Mouse (Mus musculus): ENCODE measurements around the gene Mast4.

The Mast4 gene

DNA sequence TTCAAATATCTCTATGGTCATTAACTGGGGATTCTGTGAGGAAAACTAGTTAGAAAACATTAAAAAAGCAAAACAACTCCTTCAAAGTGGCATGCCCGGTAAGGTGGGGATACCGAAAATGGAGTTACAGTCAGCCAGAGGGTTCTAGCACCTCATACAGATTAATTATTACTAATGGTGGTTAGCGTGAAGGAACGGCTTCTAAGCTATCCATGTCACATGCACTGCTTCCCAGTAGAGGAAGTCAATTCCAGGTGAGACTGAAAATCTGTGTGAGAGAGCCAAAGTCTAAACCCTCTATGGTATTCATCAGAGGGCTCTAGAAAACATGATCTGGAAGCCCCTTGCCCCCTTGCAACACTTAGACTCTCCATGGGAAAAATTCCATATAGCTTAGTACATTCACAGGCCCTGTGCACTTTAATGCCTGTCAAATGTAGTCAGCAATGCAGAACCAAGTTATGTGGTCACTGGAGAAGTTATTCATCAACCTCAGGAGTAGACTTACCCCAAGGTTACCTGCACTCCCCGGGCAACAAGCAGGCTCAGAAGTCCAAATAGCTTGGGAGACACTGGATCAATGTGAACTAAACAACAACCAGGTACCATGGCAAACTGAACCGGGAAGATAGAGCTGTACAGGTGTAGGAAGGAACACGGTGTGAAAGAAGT is 96.1 kb downstream of the Mast4 start:
- in situ Hi-C loops (cut with MseI, MboI) = no loop called here

DNA sequence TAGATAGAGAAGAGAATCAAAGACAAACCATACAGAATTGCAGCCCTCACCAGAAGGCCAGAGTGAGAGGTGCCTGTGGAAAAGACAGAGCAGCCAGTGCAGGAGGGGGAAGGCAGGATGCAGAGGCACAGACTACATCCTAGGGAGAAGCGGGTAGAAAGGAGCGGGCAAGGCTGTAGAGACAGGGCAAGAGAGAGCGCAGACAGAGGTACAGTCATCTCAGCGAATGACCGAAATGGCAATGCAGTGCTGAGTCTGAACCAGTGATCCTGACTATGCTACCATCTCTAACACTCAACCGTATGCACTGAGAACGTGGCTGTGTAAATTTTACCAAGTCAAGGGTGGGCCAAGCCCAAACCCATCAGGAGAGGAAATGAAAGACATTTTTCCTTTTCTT is 102.1 kb downstream of the Mast4 start:
- in situ Hi-C loops (cut with MseI, MboI) = no loop called here

DNA sequence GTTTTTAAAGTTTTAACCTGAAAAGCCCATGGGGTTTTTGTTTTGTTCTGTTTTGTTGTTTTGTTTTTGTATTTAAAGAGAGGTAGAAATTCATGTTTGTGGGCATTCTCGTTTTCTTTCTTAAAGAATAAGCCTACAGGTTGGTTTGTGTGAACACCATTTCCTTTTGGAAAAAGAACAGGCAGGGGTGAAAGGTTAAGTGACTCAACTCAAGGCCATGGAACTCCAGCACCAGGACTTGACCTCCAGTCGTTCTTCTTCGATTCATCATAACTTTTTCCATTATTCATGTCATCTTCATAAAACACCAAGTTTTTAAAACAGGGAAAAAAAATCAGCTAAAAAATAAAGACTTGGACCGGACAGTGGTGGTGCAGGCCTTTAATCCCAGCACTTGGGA is 105.2 kb downstream of the Mast4 start:
- in situ Hi-C loops (cut with MseI, MboI) = no loop called here

DNA sequence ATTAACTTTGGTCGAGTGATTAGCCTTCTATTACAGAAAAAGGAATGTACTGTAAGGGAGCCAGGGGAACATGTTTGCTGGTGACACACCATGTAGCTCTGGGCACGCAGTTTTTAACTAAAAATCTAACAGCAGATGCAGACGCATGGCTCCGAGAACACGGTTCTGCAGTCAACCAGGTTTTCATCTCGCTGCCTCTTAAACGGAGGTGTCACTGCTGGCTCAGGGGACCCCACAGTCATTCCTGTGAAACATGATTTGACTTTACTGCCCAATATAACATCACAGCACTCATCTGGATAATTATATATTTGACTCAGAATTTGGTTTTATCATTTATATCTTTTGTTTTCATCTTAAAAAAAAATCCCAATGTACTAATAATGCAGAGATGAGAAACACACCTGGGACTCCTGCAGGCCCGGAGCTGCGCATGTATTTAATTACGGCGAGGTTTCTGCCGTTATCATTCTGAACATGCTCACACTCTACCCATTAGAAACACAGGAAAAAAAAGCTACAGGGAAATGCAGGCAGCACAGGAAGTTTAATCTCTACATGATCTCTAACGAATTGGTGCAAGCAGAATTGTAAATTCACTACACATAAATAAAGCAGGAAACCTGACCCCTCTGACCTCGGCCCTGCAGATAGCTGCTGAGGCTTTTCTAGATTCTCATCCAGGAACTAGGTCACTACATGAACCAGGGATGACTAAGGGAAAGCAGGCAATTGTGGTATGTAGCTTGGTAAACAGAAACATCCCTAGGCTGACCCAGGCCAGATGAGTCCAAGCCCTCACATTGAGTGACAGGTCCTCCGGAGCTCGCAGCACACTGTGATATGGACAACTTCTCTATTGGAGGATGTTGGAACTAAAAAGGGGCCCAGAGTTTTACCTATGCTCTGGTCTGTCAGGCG is 108.1 kb downstream of the Mast4 start:
- in situ Hi-C loops (cut with MseI, MboI) = no loop called here

DNA sequence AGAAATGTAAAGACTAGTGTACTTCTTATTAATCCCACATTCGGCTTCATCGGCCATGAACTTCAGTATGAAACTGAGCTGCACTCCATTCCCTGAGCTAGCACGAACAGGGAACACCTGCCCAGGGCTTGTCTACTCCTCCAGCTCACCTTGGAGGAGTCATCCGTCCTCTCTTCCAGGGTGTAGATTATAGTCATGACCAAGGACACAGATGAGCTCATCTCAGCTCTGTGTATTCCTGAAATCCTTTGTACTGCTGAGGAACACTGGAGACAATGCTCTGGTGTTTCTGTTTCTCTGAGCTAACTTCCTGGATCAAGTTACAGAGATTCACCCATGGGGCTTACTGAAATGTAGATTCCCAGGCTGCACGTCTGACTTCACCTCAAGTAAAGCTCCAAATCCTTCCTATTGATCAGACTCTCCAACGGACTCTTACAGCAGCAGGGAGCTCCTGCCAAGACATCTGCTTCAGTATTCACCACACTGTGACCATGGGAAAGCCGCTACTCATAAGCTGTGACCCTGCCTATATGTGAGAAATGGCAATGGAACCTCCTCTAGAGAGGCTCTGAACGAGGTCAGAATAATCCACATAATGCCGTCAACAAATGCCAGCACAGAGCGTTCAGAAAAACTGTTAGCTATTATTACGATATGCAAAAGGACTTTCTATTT is 108.9 kb downstream of the Mast4 start:
- in situ Hi-C loops (cut with MseI, MboI) = no loop called here

DNA sequence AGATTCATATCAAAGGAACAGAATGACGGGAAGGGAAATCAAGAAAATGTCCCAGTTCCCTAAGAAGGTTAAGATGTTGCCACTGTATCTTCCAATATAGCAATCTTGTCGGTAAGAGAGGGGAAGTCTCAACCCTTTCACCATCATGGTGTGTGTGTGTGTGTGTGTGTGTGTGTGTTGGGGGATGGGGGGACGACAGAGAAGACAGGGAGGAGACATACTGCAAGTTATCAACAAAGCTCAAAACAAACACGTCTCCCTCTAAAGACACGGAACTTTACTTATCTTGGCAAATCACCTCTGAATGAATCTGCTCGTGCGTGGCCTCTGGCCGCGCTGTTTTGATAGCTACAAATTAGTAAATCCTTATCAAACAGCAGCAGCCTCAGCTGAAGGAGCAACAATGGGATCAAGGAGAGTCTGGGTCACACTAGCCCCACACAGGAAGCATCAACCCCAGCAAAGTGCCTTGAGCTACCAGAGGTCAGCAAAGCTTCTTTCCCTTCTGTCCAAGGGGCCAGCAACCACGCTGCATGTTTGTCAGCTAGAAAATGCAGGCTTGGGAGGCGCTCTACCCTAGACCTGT is 113.7 kb downstream of the Mast4 start:
- in situ Hi-C loops (cut with MseI, MboI) = no loop called here

DNA sequence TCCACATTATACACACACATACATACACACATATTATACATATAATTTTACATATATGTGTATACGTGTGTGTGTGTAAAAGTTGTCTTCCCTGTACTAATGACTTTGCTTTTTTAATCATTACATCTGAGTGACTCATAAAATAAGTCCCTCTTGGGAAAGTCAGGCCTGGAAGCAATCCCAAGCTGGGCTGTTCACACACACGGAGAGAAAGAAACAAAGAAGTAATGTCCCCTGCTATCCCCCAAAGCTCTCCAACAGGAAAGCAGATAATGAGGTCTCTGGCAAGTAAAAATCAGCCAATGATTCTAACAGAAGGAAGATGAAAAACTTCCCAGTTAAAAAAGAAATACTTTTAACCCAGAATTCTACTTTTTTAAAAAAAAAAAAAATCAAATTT is 114.3 kb downstream of the Mast4 start:
- in situ Hi-C loops (cut with MseI, MboI) = no loop called here

DNA sequence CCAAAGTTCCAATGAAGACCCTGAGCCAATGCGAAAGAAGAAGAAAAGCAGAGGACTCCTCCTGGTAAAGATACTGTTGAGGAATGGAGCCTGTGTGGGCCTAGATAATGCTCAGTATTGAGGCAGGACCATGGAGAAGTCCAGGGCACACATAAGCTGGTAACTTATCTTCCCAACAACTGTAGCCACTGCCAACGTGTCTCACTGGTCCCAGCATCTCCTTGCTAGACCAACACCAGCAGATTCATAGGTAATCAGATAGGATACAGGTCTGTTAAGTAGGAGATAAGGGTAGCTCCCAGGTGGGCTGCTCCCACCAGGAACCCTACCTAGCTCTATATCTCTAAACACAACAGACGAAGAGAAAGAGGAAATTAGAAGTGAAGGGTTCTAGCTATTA is 116.8 kb downstream of the Mast4 start:
- in situ Hi-C loops (cut with MseI, MboI) = no loop called here

DNA sequence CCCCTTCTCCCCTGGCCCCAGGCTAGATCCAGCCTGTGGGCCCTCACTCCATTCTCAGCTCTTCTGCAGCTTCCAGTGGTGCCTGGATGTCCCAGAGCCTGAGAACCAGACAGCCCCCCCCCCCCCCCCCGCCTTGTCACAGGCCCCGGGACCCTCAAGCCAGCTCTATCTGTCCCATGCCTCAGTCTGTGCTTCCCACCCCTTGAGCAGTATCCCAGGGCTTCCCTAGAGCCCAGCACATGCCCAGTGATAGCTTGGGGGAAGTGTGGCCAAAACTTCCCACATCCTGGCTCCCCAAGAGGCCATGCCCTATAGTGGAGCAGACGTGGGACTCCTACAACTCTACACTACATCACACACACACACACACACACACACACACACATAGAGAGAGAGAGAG is 119.8 kb downstream of the Mast4 start:
- in situ Hi-C loops (cut with MseI, MboI) = no loop called here

DNA sequence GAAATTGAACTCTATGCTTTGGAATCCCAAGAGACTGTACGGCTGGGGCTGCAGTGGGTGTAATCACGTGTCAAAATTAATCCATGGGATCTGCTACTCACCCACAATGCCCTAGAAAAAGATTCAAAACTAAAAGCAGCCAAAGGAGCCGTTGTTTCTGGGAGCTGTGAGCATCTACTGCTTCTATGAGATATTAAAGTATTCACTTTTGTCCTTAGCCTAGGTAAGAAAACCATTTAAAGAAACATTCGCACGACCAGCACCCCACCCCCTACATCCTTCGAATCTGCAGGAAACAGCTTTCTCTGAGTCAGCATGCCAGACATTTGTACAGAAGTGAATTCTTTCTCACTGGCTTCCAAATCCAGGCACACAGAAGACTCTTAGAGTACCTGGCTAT is 122.3 kb downstream of the Mast4 start:
- in situ Hi-C loops (cut with MseI, MboI) = no loop called here

DNA sequence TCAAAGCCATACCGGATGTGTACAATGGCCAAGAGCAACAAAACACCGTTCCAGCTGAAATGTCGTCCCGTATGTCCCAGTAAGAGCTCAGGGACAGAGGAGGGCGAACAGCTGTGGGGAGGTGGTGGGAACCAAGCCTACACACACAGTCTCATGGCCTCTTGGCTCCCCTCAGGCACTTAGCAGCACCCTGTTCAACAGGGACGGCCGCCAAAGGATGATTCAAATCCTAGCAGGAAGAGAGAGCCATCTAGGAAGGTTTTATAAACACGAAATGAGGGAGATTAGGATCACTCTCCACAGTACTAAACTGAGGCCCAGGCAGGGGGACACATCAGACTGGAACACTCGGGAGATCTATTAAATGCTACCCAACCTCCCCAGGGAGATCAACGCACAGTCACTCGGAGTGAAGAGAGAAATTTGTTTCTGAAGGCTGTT is 122.8 kb downstream of the Mast4 start:
- in situ Hi-C loops (cut with MseI, MboI) = no loop called here

DNA sequence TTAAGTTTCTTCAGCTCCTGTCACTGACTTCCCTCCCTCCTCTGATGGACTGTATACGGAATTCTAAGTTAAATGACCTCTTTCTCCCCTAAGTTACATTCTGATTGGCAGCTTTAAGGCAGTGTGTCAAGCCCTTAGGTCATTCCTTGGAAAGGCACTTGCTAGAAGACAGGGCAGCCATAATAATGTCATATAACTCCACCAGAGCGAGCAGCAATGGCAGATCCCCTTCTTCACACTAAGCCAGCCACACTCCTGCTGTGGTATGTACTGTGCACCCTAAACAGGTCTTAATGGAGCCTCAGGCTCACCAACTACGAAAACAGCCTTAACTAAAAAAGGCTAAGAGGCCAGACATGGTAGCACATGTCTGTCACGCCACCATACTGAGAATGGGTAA is 123.6 kb downstream of the Mast4 start:
- in situ Hi-C loops (cut with MseI, MboI) = no loop called here

DNA sequence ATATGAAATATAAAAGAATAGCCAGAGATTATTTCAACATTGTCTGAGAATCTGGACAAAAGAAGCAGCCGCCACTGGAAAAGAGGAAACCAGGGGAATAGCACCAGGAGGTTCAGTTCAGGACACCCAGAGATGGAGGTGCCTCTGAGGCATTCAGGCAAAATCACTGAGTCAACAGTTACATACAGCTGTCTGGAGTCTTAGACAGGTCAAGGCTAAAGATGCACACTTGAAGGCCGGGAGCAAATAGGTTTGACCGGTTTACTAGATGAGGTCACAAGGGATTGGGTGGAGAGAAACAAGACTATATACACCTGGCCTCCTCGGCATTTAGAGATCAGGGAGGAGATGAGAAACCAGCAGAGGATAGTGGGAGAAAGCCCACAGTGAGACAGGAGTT is 127.1 kb downstream of the Mast4 start:
- in situ Hi-C loops (cut with MseI, MboI) = no loop called here

DNA sequence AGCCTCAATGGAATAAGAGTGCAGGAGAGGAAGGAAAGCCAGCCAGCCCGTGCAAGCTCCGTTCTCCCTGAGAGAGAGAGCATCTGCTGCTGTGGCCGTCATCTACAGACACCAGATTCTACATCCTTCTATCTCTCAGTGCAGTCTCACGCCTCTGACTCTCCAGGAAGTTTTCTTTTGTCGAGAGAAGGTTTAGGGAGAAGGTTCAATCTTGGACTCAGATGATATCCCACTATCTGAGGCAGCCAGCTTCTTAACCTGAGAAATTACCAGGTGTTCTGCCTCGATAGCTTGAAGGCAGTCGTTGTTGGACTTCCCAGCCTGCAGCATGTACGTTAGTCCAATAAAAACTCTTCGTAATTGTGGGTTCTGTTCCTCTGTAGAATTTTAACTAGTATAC is 127.7 kb downstream of the Mast4 start:
- in situ Hi-C loops (cut with MseI, MboI) = no loop called here

DNA sequence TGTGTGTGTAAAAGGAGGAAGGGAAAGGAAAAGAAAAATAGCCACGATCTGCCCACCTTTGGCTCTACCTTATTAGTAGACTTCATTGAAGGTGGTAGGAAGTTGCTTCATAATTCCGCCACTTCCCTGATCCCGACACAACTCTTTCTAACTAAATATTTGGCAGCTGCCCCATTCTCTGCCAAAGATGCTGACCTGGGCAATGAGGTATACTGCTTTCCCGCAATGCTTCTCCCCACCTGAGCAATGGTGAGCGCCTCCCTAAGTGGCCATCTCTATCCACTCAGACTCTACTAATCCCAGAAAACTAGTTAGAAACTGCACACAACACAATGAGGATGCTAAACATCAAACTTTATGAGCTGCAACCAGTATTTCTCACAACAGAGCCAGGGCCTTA is 129.1 kb downstream of the Mast4 start:
- in situ Hi-C loops (cut with MseI, MboI) = no loop called here

DNA sequence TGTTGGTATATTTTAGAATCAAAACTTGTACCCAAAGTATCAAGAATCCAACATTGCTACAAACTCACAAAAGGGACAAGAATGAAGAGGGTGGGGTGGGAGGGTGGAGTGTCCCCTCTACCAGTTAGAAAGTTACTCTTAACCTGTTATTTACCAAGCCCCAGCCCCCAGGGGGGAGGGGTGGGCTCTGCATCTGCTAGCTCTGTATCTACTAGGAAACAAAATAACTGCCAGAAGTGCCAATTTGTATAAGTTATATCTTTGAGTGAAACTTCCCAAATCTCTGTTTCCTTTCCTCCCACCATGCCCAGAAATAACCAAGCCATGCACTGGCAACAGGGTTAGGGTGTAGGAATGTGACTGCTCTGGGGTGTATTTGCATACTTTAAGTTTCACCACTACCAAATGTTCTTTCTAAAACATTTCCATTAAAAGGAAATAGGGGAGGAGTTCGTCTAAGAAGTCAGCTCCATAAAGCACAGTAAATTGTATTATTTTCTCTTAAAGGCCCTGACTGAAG is 130.9 kb downstream of the Mast4 start:
- in situ Hi-C loops (cut with MseI, MboI) = no loop called here

DNA sequence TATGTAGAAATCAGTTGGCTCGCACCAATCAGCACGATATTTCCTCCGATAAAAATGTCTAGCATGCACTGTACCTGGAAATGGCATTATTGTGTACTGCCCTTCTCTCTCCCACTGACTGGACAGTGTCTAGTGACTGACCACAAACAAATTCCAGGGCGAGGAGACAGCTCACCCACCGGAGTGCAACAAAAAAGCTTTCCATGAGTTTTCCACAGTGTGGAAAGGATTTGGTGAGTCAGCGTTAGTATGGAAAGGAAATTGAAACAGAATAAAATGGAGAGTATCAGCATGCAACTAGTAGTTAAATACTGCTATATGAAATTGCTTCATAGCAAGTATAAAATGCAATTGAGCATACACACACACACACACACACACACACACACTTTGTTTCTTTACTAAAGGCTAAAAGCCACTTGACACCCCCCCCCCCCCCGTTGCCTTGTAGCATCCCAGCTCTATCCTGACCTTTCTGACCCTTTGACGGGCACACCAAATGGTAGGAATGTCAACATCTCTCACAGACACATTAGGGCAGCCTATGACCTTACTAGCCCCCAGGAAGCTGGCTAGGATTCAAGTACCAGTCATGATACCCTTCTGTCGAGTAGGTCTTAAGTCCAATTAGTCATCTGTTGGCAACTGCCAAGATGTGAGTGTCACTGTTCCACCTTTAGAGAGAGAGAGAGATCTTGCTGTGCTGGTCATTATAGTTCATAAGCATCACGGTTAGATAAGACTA is 133.1 kb downstream of the Mast4 start:
- in situ Hi-C loops (cut with MseI, MboI) = no loop called here

DNA sequence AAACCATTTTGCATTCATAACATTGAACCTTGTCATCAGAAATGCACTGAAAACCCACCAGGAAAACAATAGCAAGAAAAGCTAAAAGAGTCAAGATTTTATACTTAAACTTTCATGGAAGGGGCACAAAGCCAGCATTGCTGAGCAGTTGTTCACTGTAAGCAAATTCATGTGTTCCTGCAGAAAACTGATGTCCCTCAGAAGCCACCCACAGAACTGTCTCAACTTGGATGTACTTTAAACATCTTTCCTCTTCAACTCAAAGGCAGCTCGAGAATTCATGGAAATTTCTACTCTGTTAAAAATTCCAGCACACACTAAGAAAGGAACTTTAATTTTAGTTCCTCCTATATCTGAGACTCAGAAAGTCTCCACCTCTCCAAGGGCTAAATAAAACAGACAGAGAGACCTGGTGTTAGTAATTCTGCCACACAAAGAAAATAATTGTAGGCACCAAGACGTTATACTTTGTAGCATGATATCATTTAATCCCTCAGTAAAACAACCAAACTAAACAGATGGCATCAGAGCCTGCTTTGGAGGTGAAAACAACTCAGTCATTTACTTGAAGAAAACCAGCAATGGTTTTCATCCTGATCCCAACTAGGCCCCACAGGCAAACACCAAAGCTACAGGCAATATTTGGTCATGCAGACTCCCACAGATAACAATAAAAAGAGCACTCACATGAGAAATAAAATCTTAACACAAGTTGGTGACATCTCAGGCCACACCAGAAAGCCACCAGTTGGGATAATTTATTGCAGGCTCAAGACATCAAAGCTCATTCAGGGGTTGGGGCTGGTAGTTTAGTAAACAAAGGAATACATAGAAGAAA is 134.3 kb downstream of the Mast4 start:
- in situ Hi-C loops (cut with MseI, MboI) = no loop called here

DNA sequence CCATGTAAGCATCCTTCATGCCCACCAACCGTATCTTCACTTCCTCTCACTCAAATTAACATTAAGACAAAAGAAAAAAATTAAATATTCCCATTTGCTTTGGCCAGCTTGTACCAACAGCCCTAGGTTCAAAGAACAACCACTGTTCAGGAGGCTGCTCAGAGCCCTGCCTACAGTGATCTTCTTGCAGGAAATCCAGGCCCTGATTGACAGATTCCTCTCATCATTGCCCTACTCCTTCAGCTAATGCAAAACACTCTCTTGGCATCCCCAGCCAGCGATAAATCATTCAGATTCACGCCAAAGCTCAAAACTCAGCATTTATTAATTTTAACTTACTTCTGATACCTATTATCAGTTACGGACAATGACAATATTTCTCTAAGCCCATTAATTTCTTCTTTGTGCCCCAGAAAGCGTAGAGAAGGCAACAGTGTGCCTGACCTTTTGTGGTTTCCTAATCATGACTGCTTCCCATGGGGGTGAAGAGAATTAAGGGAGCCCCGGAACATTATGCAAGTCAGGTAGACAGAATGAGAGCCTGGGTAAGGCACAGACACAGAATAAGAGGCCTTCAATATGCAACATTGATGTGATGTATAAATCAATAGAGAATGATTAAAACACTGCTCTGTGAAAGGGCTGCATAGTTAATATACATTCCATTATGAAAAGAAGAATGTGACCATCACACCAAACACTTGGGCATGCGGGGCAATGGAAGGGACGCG is 135.9 kb downstream of the Mast4 start:
- in situ Hi-C loops (cut with MseI, MboI) = no loop called here

DNA sequence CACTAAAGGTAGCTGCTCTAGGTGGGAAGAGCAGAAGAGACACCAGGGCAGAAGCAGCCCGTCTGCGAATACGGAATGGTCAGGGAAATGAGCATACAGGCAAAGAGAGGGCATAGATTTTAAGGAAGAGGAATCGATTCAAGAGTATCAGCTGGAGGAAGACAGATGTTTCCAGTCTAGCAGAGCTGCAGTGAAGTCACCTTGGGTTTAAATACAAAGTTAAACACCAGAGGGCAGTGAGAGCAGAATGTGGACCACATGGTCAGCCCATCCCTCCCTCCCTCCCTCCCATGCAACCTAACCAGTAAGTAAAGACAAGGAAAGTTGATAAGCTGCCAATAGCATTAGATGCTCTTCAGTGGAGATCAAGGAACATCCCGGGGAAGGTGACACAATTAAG is 138.0 kb downstream of the Mast4 start:
- in situ Hi-C loops (cut with MseI, MboI) = no loop called here
